Comparison of ENCODE assay signal across 12 mouse cellular contexts in genomic region chr7:133437866-133438265, GRCm38 (mm10).
DNase-seq lines count a peak whose midpoint lies in the region; ATAC-seq lines count a peak whose summit lies in the region.
"Had no signal": no experiment of that assay in that cellular context is flagged by ENCODE, and none has a peak within 500 bp of the region (broad histone marks: within the 10 kb centered on the region; RNA-seq: fewer than 3 reads in every experiment).

No protein-coding gene starts in this region.

- peaks cover 11% of the 10 kb centered on the region; the same call in 1 of the 2 replicates for H3K4me1 ChIP-seq in brown adipose tissue, adult 24 weeks (ENCODE audit: control insufficient read depth, insufficient read depth, insufficient read length, low read length)
- peaks cover 63% of the 10 kb centered on the region for H3K4me1 ChIP-seq in forebrain, embryonic 12.5 days
- H3K4me1 ChIP-seq in midbrain, embryonic 11.5 days (ENCODE audit: control insufficient read depth, insufficient read depth, low read length): peaks cover 28% of the 10 kb centered on the region
- H3K4me1 ChIP-seq in liver, embryonic 12.5 days: no peaks in the 10 kb centered on the region; the same call in 1 of the 2 replicates

- no peak overlapping the region for H3K4me3 ChIP-seq in brown adipose tissue, adult 24 weeks (ENCODE audit: insufficient read depth, low read depth, low read length)
- no peak overlapping the region for H3K4me3 ChIP-seq in forebrain, embryonic 12.5 days (replicated peaks)
- no peak overlapping the region for H3K4me3 ChIP-seq in midbrain, embryonic 11.5 days (ENCODE audit: low read depth, low read length)
- no peak overlapping the region for H3K4me3 ChIP-seq in liver, embryonic 12.5 days
- H3K4me3 ChIP-seq: heart, adult 2 months; limb, embryonic 15.5 days had no signal

- DNase-seq in Muller cell, postnatal 12 days (ENCODE audit: inconsistent ontology term): peak; percentile 63
- peak; percentile 93 for DNase-seq in midbrain, embryonic 11.5 days (ENCODE audit: low spot score, missing footprints)
- DNase-seq in cerebellum, postnatal 25 days: no peak
- DNase-seq: cerebellum, postnatal 36 days; heart, adult 2 months; heart, postnatal 36 days; kidney, adult 2 months had no signal

- H3K9me3 ChIP-seq in forebrain, embryonic 12.5 days: no peaks in the 10 kb centered on the region
- no peaks in the 10 kb centered on the region for H3K9me3 ChIP-seq in midbrain, embryonic 11.5 days (ENCODE audit: control insufficient read depth, low read length)
- no peaks in the 10 kb centered on the region for H3K9me3 ChIP-seq in liver, embryonic 12.5 days (replicated peaks)
- H3K9me3 ChIP-seq: limb, embryonic 15.5 days had no signal

- 4% methylated on average over 7 of the region's 7 CpGs for WGBS in forebrain, embryonic 12.5 days
- 9% methylated on average over 7 of the region's 7 CpGs for WGBS in midbrain, embryonic 11.5 days
- 43% methylated on average over 7 of the region's 7 CpGs for whole genome bisulfite sequencing in liver, embryonic 12.5 days (ENCODE audit: insufficient replicate concordance)

- no peak overlapping the region for H3K9ac ChIP-seq in forebrain, embryonic 12.5 days
- H3K9ac ChIP-seq in midbrain, embryonic 11.5 days (ENCODE audit: low read length): no peak overlapping the region
- H3K9ac ChIP-seq in liver, embryonic 12.5 days: no peak overlapping the region
- H3K9ac ChIP-seq: limb, embryonic 15.5 days had no signal

- no peaks in the 10 kb centered on the region for H3K36me3 ChIP-seq in forebrain, embryonic 12.5 days (replicated peaks)
- no peaks in the 10 kb centered on the region for H3K36me3 ChIP-seq in midbrain, embryonic 11.5 days (ENCODE audit: control insufficient read depth, insufficient read depth, low read length)
- no peaks in the 10 kb centered on the region for H3K36me3 ChIP-seq in liver, embryonic 12.5 days
- H3K36me3 ChIP-seq: limb, embryonic 15.5 days had no signal

- ATAC-seq in forebrain, embryonic 12.5 days (ENCODE audit: low FRiP score): no peak
- ATAC-seq in midbrain, embryonic 11.5 days (ENCODE audit: low FRiP score): peak; percentile 70
- ATAC-seq in liver, embryonic 12.5 days: no peak
- ATAC-seq in megakaryocyte progenitor cell, adult 5-6 weeks (replicated peaks; ENCODE audit: poor library complexity): no peak

- H3K27me3 ChIP-seq in forebrain, embryonic 12.5 days: peaks cover 3% of the 10 kb centered on the region; the same call in 1 of the 2 replicates
- H3K27me3 ChIP-seq in midbrain, embryonic 11.5 days (ENCODE audit: control insufficient read depth, insufficient read depth, low read length): no peaks in the 10 kb centered on the region
- no peaks in the 10 kb centered on the region for H3K27me3 ChIP-seq in liver, embryonic 12.5 days (replicated peaks)
- H3K27me3 ChIP-seq: limb, embryonic 15.5 days had no signal

- no peak overlapping the region for H3K4me2 ChIP-seq in forebrain, embryonic 12.5 days
- no peak overlapping the region for H3K4me2 ChIP-seq in midbrain, embryonic 11.5 days
- no peak overlapping the region for H3K4me2 ChIP-seq in liver, embryonic 12.5 days
- H3K4me2 ChIP-seq: limb, embryonic 15.5 days had no signal

- H3K27ac ChIP-seq in brown adipose tissue, adult 24 weeks (replicated peaks; ENCODE audit: low read depth, low read length): peak overlapping the region; percentile 83
- H3K27ac ChIP-seq in forebrain, embryonic 12.5 days: peak overlapping the region; percentile 57; the same call in 1 of the 2 replicates
- H3K27ac ChIP-seq in midbrain, embryonic 11.5 days (ENCODE audit: low read depth, low read length): peak overlapping the region; percentile 32
- H3K27ac ChIP-seq in liver, embryonic 12.5 days: no peak overlapping the region
- H3K27ac ChIP-seq: heart, adult 2 months; limb, embryonic 15.5 days had no signal

Comparison
In these comparisons a context has a peak if more than half of its experiments do, and no peak if none do; other contexts are left out.
1. DNase-seq: peak in Muller cell, postnatal 12 days (single experiment) and midbrain, embryonic 11.5 days (single experiment); none in cerebellum, postnatal 25 days (0 of 2).